Mouse (Mus musculus) thymus, adult 2 months (tissue): ENCODE measurements around the gene Plxna4.

Experiments used
- CTCF ChIP-seq: fragments of 200-500 bp; IDR thresholded peaks from 2 replicates; pipeline ENCODE4 v1.5.1; 2012; ENCODE audit warnings: mild to moderate bottlenecking, control low read depth, low read length, moderate library complexity, borderline replicate concordance; ENCODE audit not compliant: control insufficient read depth, poor library complexity, insufficient read depth; ENCODE audit errors: extremely low read depth
- POLR2A ChIP-seq: fragments of 200-500 bp; IDR thresholded peaks from 2 replicates; pipeline ENCODE4 v1.6.1; 2012; ENCODE audit warnings: mild to moderate bottlenecking, low read length, control low read depth, moderate library complexity; ENCODE audit not compliant: control insufficient read depth, poor library complexity, insufficient read depth; ENCODE audit errors: extremely low read depth

DNA sequence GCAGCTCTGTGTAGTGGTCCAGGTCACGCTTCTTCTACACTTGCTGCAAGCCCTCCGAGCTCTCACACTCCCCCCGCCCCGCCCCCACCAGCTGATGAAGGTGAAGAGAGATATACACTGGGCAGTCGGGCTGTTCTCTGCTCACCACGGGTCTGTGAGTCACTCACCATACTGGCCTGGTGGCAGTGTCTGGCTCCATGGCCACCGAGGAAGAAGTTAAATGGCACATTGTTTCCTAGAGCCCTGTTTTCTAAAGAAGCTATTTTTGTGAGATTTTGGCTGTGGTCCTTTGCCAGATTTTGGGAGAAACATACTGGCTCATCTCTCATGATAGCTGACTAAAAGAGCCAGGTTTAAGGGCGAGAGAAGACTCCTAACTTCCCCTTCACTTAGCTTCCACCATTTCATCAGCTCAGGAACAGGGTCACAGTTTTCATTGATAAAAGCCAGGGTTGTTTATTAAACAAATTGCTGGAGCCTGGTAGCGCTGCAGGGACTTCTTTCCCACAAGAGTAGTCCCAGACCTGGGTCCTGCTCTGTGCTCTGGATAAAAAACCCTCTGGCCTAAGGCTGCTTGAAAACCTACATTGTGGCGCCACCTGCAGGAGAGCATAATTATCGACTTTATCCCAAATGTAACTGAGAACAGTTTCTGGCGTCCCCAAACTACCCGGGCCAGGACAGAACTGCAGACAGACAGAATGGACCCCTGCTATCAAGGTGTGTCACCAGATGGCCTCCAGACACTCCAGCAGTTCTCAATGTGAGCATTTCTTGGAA lies 3.2 kb upstream of the Plxna4 start:
- TF ChIP-seq CTCF (no peak), POLR2A (no peak)
